Mouse (Mus musculus): ENCODE measurements at regions not wholly inside any gene's neighbourhood (a gene's known extent, or its start where the extent isn't known, plus 50 kb on each side); places are given as distances from the start of the nearest gene placed in this dataset.
"Not testable (repeated sequence)": the region's sequence is repeated elsewhere in the genome, so short reads cannot be mapped to it uniquely, and the experiment has no call there.

- DNase-seq (ENCODE audit: low read depth), result no peak
- no peak for TF ChIP-seq CTCF (IDR thresholded peaks at IDR 0.05; ENCODE audit: borderline replicate concordance, extremely low read depth, insufficient read depth, insufficient read length)
- TF ChIP-seq POLR2A (IDR thresholded peaks at IDR 0.05; ENCODE audit: borderline replicate concordance, extremely low read depth, insufficient read depth, insufficient read length, poor library complexity, severe bottlenecking), result no peak
These were observed 94.9 kb downstream of the Plppr4 start for GRCm38 (mm10) chr3:117265790-117266189.

GRCm38 (mm10) chr3:117247833-117248232, 112.8 kb downstream of the Plppr4 start:
- DNase-seq (ENCODE audit: low read depth), result no peak
- TF ChIP-seq CTCF (IDR thresholded peaks at IDR 0.05; ENCODE audit: borderline replicate concordance, extremely low read depth, insufficient read depth, insufficient read length), result no peak
- no peak for TF ChIP-seq POLR2A (IDR thresholded peaks at IDR 0.05; ENCODE audit: borderline replicate concordance, extremely low read depth, insufficient read depth, insufficient read length, poor library complexity, severe bottlenecking)

GRCm38 (mm10) chr3:117241810-117242209, 118.9 kb downstream of the Plppr4 start:
- no peak for DNase-seq (ENCODE audit: low read depth)
- no peak for TF ChIP-seq POLR2A (IDR thresholded peaks at IDR 0.05; ENCODE audit: borderline replicate concordance, extremely low read depth, insufficient read depth, insufficient read length, poor library complexity, severe bottlenecking)
- no peak for TF ChIP-seq CTCF (IDR thresholded peaks at IDR 0.05; ENCODE audit: borderline replicate concordance, extremely low read depth, insufficient read depth, insufficient read length)

- TF ChIP-seq CTCF (IDR thresholded peaks at IDR 0.05; ENCODE audit: borderline replicate concordance, extremely low read depth, insufficient read depth, insufficient read length), result no peak
- no peak for TF ChIP-seq POLR2A (IDR thresholded peaks at IDR 0.05; ENCODE audit: borderline replicate concordance, extremely low read depth, insufficient read depth, insufficient read length, poor library complexity, severe bottlenecking)
- peak; percentile 58 for DNase-seq (ENCODE audit: low read depth)
These were observed 134.1 kb downstream of the Plppr4 start for GRCm38 (mm10) chr3:117226616-117227015.

GRCm38 (mm10) chr3:117225041-117225440, 135.6 kb downstream of the Plppr4 start:
- no peak for DNase-seq (ENCODE audit: low read depth)
- TF ChIP-seq POLR2A (IDR thresholded peaks at IDR 0.05; ENCODE audit: borderline replicate concordance, extremely low read depth, insufficient read depth, insufficient read length, poor library complexity, severe bottlenecking) (no peak), CTCF (IDR thresholded peaks at IDR 0.05; ENCODE audit: borderline replicate concordance, extremely low read depth, insufficient read depth, insufficient read length) (no peak)

GRCm38 (mm10) chr3:117217952-117218351, 142.7 kb downstream of the Plppr4 start:
- peak; percentile 45 for DNase-seq (ENCODE audit: low read depth)
- no peak for TF ChIP-seq POLR2A (IDR thresholded peaks at IDR 0.05; ENCODE audit: borderline replicate concordance, extremely low read depth, insufficient read depth, insufficient read length, poor library complexity, severe bottlenecking)
- no peak for TF ChIP-seq CTCF (IDR thresholded peaks at IDR 0.05; ENCODE audit: borderline replicate concordance, extremely low read depth, insufficient read depth, insufficient read length)

GRCm38 (mm10) chr3:117191903-117192302, 168.8 kb downstream of the Plppr4 start:
- TF ChIP-seq CTCF (IDR thresholded peaks at IDR 0.05; ENCODE audit: borderline replicate concordance, extremely low read depth, insufficient read depth, insufficient read length), result no peak
- no peak for TF ChIP-seq POLR2A (IDR thresholded peaks at IDR 0.05; ENCODE audit: borderline replicate concordance, extremely low read depth, insufficient read depth, insufficient read length, poor library complexity, severe bottlenecking)
- DNase-seq (ENCODE audit: low read depth), result no peak

GRCm38 (mm10) chr3:117188782-117189500, 171.7 kb downstream of the Plppr4 start:
- peak; percentile 84 for DNase-seq (ENCODE audit: low read depth)
- TF ChIP-seq CTCF (IDR thresholded peaks at IDR 0.05; ENCODE audit: borderline replicate concordance, extremely low read depth, insufficient read depth, insufficient read length), result no peak
- no peak for TF ChIP-seq POLR2A (IDR thresholded peaks at IDR 0.05; ENCODE audit: borderline replicate concordance, extremely low read depth, insufficient read depth, insufficient read length, poor library complexity, severe bottlenecking)

GRCm38 (mm10) chr3:117183654-117184184, 177.0 kb downstream of the Plppr4 start:
- peak; percentile 30 for DNase-seq (ENCODE audit: low read depth)
- TF ChIP-seq POLR2A (IDR thresholded peaks at IDR 0.05; ENCODE audit: borderline replicate concordance, extremely low read depth, insufficient read depth, insufficient read length, poor library complexity, severe bottlenecking), result no peak
- no peak for TF ChIP-seq CTCF (IDR thresholded peaks at IDR 0.05; ENCODE audit: borderline replicate concordance, extremely low read depth, insufficient read depth, insufficient read length)

GRCm38 (mm10) chr3:117169740-117170139, 190.9 kb downstream of the Plppr4 start:
- no peak for TF ChIP-seq CTCF (IDR thresholded peaks at IDR 0.05; ENCODE audit: borderline replicate concordance, extremely low read depth, insufficient read depth, insufficient read length)
- TF ChIP-seq POLR2A (IDR thresholded peaks at IDR 0.05; ENCODE audit: borderline replicate concordance, extremely low read depth, insufficient read depth, insufficient read length, poor library complexity, severe bottlenecking), result no peak
- DNase-seq (ENCODE audit: low read depth), result no peak

- peak; percentile 34 for DNase-seq (ENCODE audit: low read depth)
- no peak for TF ChIP-seq CTCF (IDR thresholded peaks at IDR 0.05; ENCODE audit: borderline replicate concordance, extremely low read depth, insufficient read depth, insufficient read length)
- no peak for TF ChIP-seq POLR2A (IDR thresholded peaks at IDR 0.05; ENCODE audit: borderline replicate concordance, extremely low read depth, insufficient read depth, insufficient read length, poor library complexity, severe bottlenecking)
These were observed 194.3 kb upstream of the Palmd start for GRCm38 (mm10) chr3:117163046-117163445.

GRCm38 (mm10) chr3:117160689-117161088, 191.9 kb upstream of the Palmd start:
- DNase-seq (ENCODE audit: low read depth), result not testable (repeated sequence)
